Mouse (Mus musculus): ENCODE results near the gene Ftsj1. TPM values are rescaled to one million over a fixed set of nuclear protein-coding genes. Genes with fewer than 3 reads are reported as not detected.

The Ftsj1 gene
- total and polyA plus RNA-seq, 2 experiments from 2014 or later, result 40.0 to 44.9 TPM

DNA sequence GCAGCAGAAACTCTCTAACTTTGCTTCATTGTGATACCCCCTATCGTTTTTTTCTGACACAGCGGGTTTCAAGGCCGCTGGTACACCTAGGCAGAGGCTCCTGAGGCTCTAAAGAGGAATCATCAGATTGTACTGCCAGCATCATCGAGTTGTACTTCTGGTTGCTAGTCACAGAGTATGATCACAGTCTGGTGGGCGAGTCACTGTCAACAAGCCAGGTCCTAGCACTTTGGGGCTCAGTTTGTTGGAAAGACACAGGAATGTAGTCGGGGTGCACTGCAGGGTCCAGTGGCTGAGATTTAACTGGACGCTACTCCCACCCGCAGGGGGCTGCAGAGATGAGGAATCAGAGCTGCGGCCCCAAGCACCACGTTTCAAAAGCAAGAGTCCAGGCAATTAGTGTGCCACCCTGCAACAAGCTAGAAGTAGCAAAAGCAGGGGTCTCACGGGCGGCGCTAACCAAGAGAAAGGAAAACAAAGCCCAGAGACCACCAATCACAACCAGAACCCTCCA, 60.0 kb downstream of the Ftsj1 start:
- Histone ChIP-seq H3K4me2 (ENCODE audit: low read depth) (peak overlapping the region; percentile 56), H3K4me3 (ENCODE audit: low read depth, low read length) (peak overlapping the region; percentile 43), H3K27me3 (ENCODE audit: insufficient read depth, low read length) (no peaks in the 10 kb centered on the region), H3K4me1 (ENCODE audit: insufficient read depth) (no peaks in the 10 kb centered on the region), H3K9me3 (ENCODE audit: low read length) (no peaks in the 10 kb centered on the region), H3K36me3 (ENCODE audit: insufficient read depth) (no peaks in the 10 kb centered on the region), H3K27ac (ENCODE audit: low read depth, low read length) (peak overlapping the region; percentile 54; the same call in 1 of the 2 replicates), H3K9ac (peak overlapping the region; percentile 46)
- ATAC-seq, result no peak
- WGBS, result 22% methylated on average over 13 of the region's 13 CpGs
- TF ChIP-seq CTCF (IDR thresholded peaks at IDR 0.05; ENCODE audit: low read depth), result no peak
- DNase-seq, result no peak

Other genes with a start within 250 kb of the Ftsj1 start
- gene Glod5, start 233.9 kb downstream of the Ftsj1 start, total RNA-seq (2014; rRNA removed), result 0.43 and 0.77 TPM in 2 replicates
- gene Glod5, start 233.9 kb downstream of the Ftsj1 start, polyA plus RNA-seq (2015; fragmentation: Nextera tagmentation; extraction: Ambion mirVana), result 0.45 and 1.2 TPM in 2 replicates
- 38.7 and 46.1 TPM in 2 replicates for gene Suv39h1, start 177.6 kb downstream of the Ftsj1 start, total RNA-seq (2014; rRNA removed)
- gene Suv39h1, start 177.6 kb downstream of the Ftsj1 start, polyA plus RNA-seq (2015; fragmentation: Nextera tagmentation; extraction: Ambion mirVana), result 33.7 and 37.7 TPM in 2 replicates
- 0.81 and 0.85 TPM in 2 replicates for gene Was, start 161.9 kb downstream of the Ftsj1 start, total RNA-seq (2014; rRNA removed)
- 0.09 and 0.30 TPM in 2 replicates for gene Was, start 161.9 kb downstream of the Ftsj1 start, polyA plus RNA-seq (2015; fragmentation: Nextera tagmentation; extraction: Ambion mirVana)
- gene Wdr13, start 119.5 kb downstream of the Ftsj1 start, total RNA-seq (2014; rRNA removed), result 261 and 316 TPM in 2 replicates
- gene Wdr13, start 119.5 kb downstream of the Ftsj1 start, polyA plus RNA-seq (2015; fragmentation: Nextera tagmentation; extraction: Ambion mirVana), result 45.2 and 58.4 TPM in 2 replicates
- gene Rbm3, start 106.5 kb downstream of the Ftsj1 start, total RNA-seq (2014; rRNA removed), result 581 and 651 TPM in 2 replicates
- 541 and 677 TPM in 2 replicates for gene Rbm3, start 106.5 kb downstream of the Ftsj1 start, polyA plus RNA-seq (2015; fragmentation: Nextera tagmentation; extraction: Ambion mirVana)
- gene Tbc1d25, start 76.2 kb downstream of the Ftsj1 start, total RNA-seq (2014; rRNA removed), result 16.3 and 19.3 TPM in 2 replicates
- gene Tbc1d25, start 76.2 kb downstream of the Ftsj1 start, polyA plus RNA-seq (2015; fragmentation: Nextera tagmentation; extraction: Ambion mirVana), result 19.4 and 22.7 TPM in 2 replicates
- gene Ebp, start 58.9 kb downstream of the Ftsj1 start, total RNA-seq (2014; rRNA removed), result 11.3 and 14.3 TPM in 2 replicates
- gene Ebp, start 58.9 kb downstream of the Ftsj1 start, polyA plus RNA-seq (2015; fragmentation: Nextera tagmentation; extraction: Ambion mirVana), result 20.0 and 23.9 TPM in 2 replicates
- 37.0 and 45.8 TPM in 2 replicates for gene Porcn, start 45.9 kb downstream of the Ftsj1 start, total RNA-seq (2014; rRNA removed)
- 39.4 and 46.6 TPM in 2 replicates for gene Porcn, start 45.9 kb downstream of the Ftsj1 start, polyA plus RNA-seq (2015; fragmentation: Nextera tagmentation; extraction: Ambion mirVana)
- 15.3 and 20.8 TPM in 2 replicates for gene Slc38a5, start 18.7 kb upstream of the Ftsj1 start, total RNA-seq (2014; rRNA removed)
- gene Slc38a5, start 18.7 kb upstream of the Ftsj1 start, polyA plus RNA-seq (2015; fragmentation: Nextera tagmentation; extraction: Ambion mirVana), result 21.5 and 25.0 TPM in 2 replicates
- gene Ssxb10, start 75.0 kb upstream of the Ftsj1 start, total RNA-seq (2014; rRNA removed), result not detected in 2 replicates
- not detected in 2 replicates for gene Ssxb10, start 75.0 kb upstream of the Ftsj1 start, polyA plus RNA-seq (2015; fragmentation: Nextera tagmentation; extraction: Ambion mirVana)
- not detected in 2 replicates for gene Ssxb9, start 114.6 kb upstream of the Ftsj1 start, total RNA-seq (2014; rRNA removed)
- gene Ssxb9, start 114.6 kb upstream of the Ftsj1 start, polyA plus RNA-seq (2015; fragmentation: Nextera tagmentation; extraction: Ambion mirVana), result not detected in 2 replicates
- gene Ssxb1, start 160.9 kb upstream of the Ftsj1 start, total RNA-seq (2014; rRNA removed), result not detected in 2 replicates
- not detected in 2 replicates for gene Ssxb1, start 160.9 kb upstream of the Ftsj1 start, polyA plus RNA-seq (2015; fragmentation: Nextera tagmentation; extraction: Ambion mirVana)
- gene Ssxb2, start 209.3 kb upstream of the Ftsj1 start, total RNA-seq (2014; rRNA removed), result not detected in 2 replicates
- not detected in 2 replicates for gene Ssxb2, start 209.3 kb upstream of the Ftsj1 start, polyA plus RNA-seq (2015; fragmentation: Nextera tagmentation; extraction: Ambion mirVana)